Mouse (Mus musculus): ENCODE data around the gene Fyn.

GRCm38 (mm10) chr10:39485939-39486338 lies 117.3 kb downstream of the Fyn start:
- TF ChIP-seq CTCF (IDR thresholded peaks at IDR 0.05; ENCODE audit: low read depth, low read length) = no peak
- TF ChIP-seq GATA1 (IDR thresholded peaks at IDR 0.05; ENCODE audit: borderline replicate concordance, low read length) = no peak
- TF ChIP-seq POLR2AphosphoS5 (IDR thresholded peaks at IDR 0.05; ENCODE audit: insufficient replicate concordance, low read depth, low read length) = no peak
- TF ChIP-seq GATA2 (IDR thresholded peaks at IDR 0.05; ENCODE audit: borderline replicate concordance, low read depth, low read length) = no peak
- no peak for TF ChIP-seq TAL1 (conservative IDR thresholded peaks at IDR 0.05; ENCODE audit: low read depth, low read length)
